Mouse (Mus musculus) heart, postnatal 10 days (tissue): ENCODE data around the gene Rab3d. TPM values are rescaled to one million over a fixed set of nuclear protein-coding genes. Genes with fewer than 3 reads are reported as not detected.
"Not testable (repeated sequence)": the region's sequence is repeated elsewhere in the genome, so short reads cannot be mapped to it uniquely, and the experiment has no call there.

Source experiments
- DNase-seq, 2 experiments: peaks; one replicate each; pipeline ENCODE4 v3.0.0; 2021
- intact Hi-C: fragments of 180-260 bp; cut with DNase I; formaldehyde crosslinking; loops from one replicate; pipeline ENCODE4 v1.15.1; 2025
- total RNA-seq, 2 experiments: library from RNA; stranded (reverse); gene quantifications; 2 replicates each; pipeline ENCODE4 v1.2.3; 2021

Rab3d gene
- total RNA-seq, 2 experiments from 2014 or later: 10.3 to 12.6 TPM

GRCm38 (mm10) chr9:21916851-21917492, 1.0 kb downstream of the Rab3d start:
- no peak for DNase-seq
- intact Hi-C loops: no loop called here

DNA sequence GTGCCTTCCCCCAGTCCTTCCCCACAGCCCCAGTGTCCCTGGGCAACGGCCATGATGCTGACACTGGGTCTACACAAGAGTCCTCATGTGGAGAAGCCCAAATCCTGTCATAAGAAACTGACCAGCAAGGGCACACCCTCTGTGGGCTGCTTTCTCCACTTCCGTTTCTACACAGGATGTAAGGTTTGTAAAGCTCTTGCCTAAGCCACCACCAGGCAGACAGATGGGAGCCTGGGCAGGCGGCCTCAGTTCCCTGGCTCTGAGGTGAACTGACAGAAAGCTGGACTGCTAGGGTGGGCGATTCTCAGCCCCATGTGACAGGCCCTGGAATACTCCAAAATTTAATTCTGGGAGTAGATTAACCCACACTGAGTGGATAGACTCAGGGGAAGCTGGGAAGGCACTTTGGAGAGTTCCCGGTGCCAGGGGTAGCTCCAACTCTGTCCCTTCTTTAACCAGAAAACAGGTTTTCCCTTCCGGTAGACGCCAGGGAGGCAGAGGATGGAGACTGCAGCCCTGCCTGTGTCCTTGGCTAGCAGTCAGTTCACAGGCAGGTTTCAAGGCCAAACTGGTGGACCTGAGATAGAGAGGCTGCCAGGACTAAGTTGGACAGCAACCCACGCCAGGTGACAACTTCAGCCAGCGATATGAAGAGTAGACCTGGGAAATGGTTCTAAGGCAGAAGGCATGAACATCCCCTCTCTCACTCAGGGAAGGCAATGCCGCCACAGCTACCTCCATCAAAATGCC, 8.3 kb downstream of the Rab3d start:
- intact Hi-C loops: no loop called here
- no peak for DNase-seq

DNA sequence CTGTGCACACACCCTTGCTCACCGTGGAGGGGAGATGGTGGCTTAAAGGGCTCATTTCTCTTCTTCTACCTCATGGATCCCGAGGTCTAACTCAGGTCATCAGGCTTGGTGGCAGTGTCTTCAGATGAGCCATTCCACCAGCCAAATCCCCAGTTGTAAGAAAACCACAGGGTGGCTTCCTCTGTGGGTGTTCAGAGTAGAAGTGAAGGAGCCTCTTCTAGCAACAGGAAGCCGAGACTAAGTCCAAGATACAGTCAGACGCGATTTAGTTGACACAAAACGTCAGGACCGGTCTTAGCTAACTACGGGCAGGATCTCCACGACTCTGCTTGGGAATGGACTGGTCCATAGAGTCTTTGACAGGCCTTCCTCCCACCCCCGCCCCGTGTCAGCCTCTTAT, 9.8 kb downstream of the Rab3d start:
- intact Hi-C loops: no loop called here
- no peak for DNase-seq

- intact Hi-C loops: no loop called here
- DNase-seq: no peak
Measured at GRCm38 (mm10) chr9:21904031-21904430, 14.0 kb downstream of the Rab3d start.

GRCm38 (mm10) chr9:21901223-21901820, 16.7 kb downstream of the Rab3d start:
- intact Hi-C loops: no loop called here
- DNase-seq: peak; percentile 63 to 80

DNA sequence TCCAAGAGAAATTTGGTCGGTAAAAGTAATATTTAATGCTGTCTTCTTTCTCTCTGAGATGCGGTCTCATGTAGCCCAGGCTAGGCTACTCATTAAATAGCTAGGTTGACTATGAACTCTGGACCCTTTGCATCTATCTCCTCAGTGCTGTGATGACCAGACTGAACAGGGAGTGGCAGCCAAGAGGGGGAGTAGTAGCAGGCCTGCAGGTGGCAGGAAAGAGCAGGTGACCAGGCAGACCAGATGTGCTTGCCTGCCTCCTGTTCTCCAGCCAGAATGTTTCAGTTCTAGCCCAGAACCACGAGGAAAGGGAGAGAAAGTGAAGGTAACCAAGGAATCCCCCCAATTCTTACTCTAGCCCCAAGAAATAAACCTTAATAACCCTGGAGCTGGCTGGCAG, 28.8 kb downstream of the Rab3d start:
- DNase-seq: no peak
- intact Hi-C loops: no loop called here

GRCm38 (mm10) chr9:21876601-21877000, 41.4 kb downstream of the Rab3d start:
- no peak for DNase-seq
- intact Hi-C loops: no loop called here

DNA sequence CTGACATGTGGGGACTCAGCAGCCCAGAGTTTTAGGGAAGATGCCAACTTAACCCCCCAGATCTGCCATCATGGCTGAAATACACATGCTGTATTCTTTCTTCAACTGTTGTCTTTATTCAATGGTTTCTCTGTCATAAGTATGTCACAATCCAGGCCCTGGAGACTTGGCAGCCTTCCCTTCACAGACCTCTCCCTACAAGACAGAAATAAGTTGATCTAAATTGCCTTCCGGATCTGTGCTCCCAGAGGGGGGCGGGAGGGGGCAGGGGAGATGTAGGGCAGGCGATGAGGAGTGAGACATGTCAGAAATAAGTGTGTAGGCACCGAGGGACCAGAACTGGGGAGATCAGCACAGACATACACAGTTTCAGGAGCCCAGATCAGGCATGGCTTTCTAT, 45.8 kb downstream of the Rab3d start:
- intact Hi-C loops: loop anchor here (5.0 kb wide), 1 partner anchor 85 kb away; no protein-coding TSS in a partner anchor
- DNase-seq: no peak

DNA sequence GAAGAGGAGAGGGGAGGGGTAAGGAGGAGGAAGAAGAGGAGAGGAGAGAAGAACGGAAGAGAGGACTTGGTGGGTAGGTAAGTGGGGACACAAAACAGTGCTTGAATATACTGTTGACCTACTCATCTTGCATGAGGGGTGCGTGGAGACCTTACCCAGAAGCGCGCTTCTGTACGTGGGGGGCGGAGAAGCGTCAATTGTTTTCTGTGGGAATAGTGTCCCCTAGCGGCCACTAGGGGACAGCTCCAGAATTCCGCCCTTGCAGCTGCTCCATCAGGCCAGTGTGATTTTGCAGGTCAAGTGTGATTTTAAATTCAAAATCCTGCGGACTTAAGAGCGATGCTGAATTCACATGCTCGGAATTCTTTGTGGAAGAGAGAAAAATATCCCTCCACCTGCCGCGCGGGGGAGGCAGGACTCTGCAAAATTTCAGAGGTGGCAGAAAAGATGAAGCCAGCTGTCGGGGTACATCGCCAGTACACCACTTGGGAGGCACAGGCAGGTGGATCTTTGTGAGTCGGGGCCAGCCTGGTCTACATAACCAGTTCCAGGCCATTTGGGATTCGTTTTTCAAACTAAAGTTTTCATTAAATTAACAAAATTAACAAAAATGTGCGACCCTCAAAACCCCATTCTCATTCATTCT, 47.0 kb downstream of the Rab3d start:
- peak; percentile 64 to 75 for DNase-seq
- intact Hi-C loops: loop anchor here (1.0 to 5.0 kb wide), 5 partner anchors 31 to 269 kb away; no protein-coding TSS in a partner anchor

- DNase-seq: peak; percentile 71 to 80
- intact Hi-C loops: not testable (repeated sequence)
Measured at GRCm38 (mm10) chr9:21869290-21869689, 48.7 kb downstream of the Rab3d start.

GRCm38 (mm10) chr9:21867726-21868125, 50.3 kb downstream of the Rab3d start:
- intact Hi-C loops: no loop called here
- DNase-seq: peak in 1 of 2 experiments; percentile 1

DNA sequence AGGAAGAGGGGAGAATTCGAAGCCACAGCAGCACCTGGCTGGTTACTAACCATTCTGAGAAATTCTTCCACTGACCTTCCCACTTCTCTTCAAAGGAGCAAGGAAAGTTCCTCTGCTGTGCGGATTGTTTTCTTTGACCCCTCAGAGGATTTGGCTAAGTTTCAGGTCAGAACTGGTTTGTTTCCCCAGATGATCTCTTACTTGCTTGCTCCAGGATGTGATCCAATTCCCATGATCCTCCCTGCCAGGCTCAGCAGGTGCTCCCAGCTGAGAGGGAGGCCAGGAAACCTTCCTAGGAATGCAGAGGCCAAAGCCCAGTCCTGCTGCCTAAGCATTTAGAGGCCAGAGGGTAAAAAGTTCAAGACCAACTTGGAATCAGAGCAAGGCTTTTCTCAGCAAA, 51.4 kb downstream of the Rab3d start:
- DNase-seq: peak; percentile 49 to 56
- intact Hi-C loops: no loop called here

DNA sequence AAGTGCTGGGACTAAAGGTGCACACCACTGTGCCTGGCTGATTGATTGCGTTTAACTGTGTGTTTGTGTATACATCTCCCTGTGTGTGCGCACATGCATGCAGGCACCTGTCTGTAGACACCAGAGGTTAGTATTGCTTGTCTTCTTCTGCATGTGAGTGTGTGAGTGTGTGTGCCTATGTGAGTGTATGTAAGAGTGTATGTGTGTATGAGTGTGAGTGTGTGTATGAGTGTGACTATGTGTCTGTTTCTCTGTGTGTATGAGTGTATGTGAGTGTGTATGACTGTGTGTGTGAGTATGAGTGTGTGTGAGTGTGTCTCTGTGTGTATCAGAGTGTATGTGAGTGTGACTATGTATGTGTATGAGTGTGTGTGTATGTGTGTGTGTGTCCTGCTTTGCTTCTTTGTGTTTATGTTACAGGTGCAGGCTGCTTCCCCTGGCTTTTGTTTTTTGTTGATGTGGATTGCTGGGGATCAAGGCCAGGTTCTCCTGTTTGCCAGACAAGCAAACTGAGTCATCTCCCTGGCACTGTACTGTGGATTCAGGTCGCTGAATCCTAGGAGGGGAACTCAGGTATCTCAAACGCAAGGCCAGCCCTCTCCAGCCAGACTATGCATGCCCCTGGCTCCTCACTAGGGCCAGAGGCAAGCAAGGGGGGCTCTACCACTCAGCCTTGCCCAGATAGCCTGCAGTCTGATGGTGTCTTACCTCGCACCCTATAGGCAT, 52.2 kb downstream of the Rab3d start:
- intact Hi-C loops: no loop called here
- DNase-seq: no peak

DNA sequence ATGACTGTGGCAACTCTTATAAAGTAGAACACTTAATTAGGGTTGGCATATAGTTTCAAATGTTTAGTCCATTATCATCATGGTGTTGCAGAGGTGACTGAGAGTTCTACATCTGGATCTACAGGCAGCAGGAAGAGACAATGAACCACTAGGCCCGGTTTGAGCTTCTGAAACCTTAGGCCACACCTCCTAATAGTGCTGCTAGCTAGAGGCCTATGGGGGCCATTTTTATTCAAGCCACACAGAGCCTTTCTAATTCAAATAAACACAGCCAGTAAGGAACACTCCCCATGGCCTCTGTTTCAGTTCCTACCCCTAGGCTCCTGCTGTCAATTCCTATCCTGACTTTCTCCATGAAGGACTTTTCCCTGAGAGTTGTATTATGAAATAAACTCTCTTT, 55.8 kb downstream of the Rab3d start:
- intact Hi-C loops: no loop called here

GRCm38 (mm10) chr9:21860349-21860748, 57.6 kb downstream of the Rab3d start:
- DNase-seq, intact Hi-C loops: not testable (repeated sequence)

More for the DNA sequence above, 55.8 kb downstream of the Rab3d start:
- no peak for DNase-seq

GRCm38 (mm10) chr9:21859606-21860005, 58.4 kb downstream of the Rab3d start:
- intact Hi-C loops: no loop called here
- DNase-seq: no peak

DNA sequence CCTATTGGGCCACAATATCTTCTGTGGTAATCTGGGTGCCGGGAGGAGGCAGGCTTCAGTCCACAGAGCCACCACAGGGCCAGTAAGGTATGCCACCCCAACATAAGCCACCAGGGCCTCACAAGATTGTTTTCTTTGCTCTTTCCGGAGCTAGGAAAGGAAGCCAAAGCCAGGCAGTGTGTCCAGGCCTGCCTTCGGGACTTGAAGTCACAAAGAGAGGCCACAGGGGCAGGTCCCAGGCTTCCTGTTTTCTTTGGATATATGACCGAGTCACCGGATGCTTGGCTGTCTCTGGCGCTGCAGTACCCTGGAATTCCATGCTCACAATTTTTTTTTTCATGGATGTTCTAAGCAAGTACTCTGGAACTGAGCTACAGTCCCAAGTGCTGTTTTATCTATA, 59.9 kb downstream of the Rab3d start:
- peak; percentile 77 to 78 for DNase-seq
- intact Hi-C loops: no loop called here

DNA sequence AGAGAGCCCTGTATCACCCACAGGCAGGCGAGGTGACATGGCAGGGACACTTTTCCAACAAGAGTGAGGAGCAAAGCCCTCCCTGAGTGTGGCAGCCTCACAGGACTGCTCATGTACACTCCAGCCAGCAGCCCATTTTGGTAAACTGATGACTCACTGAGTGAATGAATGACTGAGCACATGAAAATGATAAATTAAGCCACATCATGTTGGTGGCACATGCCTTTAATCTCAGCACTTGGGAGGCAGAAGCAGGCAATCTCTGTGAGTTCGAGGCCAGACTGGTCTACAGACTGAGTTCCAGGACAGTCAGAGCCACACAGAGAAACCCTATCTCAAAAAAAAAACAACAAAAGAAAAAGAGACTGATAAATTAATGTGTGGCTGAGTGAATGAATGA, 60.5 kb downstream of the Rab3d start:
- no peak for DNase-seq
- intact Hi-C loops: no loop called here
